Mouse (Mus musculus) adrenal gland, postnatal 25 days (tissue): ENCODE data around the gene Adam1b. TPM values are rescaled to one million over a fixed set of nuclear protein-coding genes. Genes with fewer than 3 reads are reported as not detected.

ENCODE experiments used
- total RNA-seq: library from RNA; stranded (reverse); gene quantifications from 2 replicates; pipeline ENCODE4 v1.2.3, GENCODE M21; 2021

Gene Adam1b
- total RNA-seq, 1 experiment from 2014 or later = not detected

Other genes with a start within 250 kb of the Adam1b start
- 28.1 and 50.7 TPM in 2 replicates for gene Trafd1, start 117.8 kb downstream of the Adam1b start, total RNA-seq
- 35.2 and 38.6 TPM in 2 replicates for gene Naa25, start 105.5 kb downstream of the Adam1b start, total RNA-seq
- 5.5 and 8.1 TPM in 2 replicates for gene Tmem116, start 51.5 kb downstream of the Adam1b start, total RNA-seq
- 96.8 and 103 TPM in 2 replicates for gene Erp29, start 50.9 kb downstream of the Adam1b start, total RNA-seq
- gene Adam1a, start 42.0 kb upstream of the Adam1b start, total RNA-seq = 6.4 and 7.9 TPM in 2 replicates
- not detected in 2 replicates for gene Gm42878, start 42.0 kb upstream of the Adam1b start, total RNA-seq
- gene Mapkapk5, start 42.5 kb upstream of the Adam1b start, total RNA-seq = 72.2 and 105 TPM in 2 replicates
- 1,568 and 1,679 TPM in 2 replicates for gene Aldh2, start 90.4 kb upstream of the Adam1b start, total RNA-seq
- 19.8 and 26.7 TPM in 2 replicates for gene Acad12, start 115.5 kb upstream of the Adam1b start, total RNA-seq
- gene Acad10, start 157.1 kb upstream of the Adam1b start, total RNA-seq = 21.8 and 26.2 TPM in 2 replicates
- gene Brap, start 157.1 kb upstream of the Adam1b start, total RNA-seq = 55.1 and 64.3 TPM in 2 replicates
- 172 and 216 TPM in 2 replicates for gene Atxn2, start 207.9 kb upstream of the Adam1b start, total RNA-seq